Mouse (Mus musculus): Measurements from ENCODE around the gene Scrn1.

Scrn1 gene

GRCm38 (mm10) chr6:54530182-54530581, 36.1 kb downstream of the Scrn1 start:
- DNase-seq (ENCODE audit: low read depth) = no peak

GRCm38 (mm10) chr6:54528666-54529065, 37.6 kb downstream of the Scrn1 start:
- no peak for DNase-seq (ENCODE audit: low read depth)

GRCm38 (mm10) chr6:54518758-54519157, 47.5 kb downstream of the Scrn1 start:
- no peak for DNase-seq (ENCODE audit: low read depth)

DNA sequence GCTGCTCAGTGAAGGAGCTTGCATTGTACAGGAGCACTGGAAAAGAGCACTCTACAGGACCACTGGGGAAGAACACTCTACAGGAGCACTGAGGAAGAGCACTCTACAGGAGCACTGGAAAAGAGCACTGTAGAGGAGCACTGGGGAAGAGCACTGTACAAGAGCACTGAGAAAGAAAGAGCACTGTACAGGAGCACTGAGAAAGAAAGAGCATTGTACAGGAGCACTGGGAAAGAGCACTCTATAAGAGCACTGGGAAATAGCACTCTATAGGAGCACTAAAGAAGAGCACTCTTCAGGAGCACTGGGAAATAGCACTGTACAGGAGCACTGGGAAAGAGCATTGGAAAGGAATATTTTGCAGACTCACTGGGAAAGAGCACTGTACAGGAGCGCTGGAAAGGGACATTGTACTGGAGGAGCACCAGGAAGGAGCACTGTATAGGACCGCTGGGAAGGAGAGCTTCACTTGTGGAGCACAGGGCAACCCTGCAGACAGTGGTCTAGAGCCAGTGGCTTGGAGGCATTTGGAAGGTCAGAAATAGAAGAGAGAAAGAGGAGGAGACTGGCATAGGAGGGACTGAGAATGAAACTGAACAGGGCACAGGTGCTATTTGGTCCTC, 49.7 kb downstream of the Scrn1 start:
- DNase-seq (ENCODE audit: low read depth) = no peak

DNA sequence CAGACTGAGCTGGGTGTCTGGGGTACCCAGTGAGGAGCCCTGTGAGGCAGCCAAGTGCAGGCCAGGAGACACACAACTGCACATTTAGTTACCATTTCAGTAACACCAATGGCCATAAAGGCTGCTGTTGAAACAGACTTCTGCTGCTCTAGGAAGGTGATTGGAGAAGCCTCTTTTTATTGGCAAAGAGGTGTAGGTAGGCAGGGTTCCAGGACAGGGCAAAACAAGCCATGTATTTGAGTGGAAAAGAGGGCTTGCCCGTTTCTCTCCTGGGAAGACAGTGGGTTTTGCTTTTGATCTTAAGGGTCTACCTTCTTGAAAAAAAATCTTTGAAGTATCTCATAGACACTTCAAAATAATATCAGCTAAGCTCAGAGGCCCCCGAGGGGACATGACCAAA, 54.0 kb downstream of the Scrn1 start:
- DNase-seq (ENCODE audit: low read depth) = no peak

GRCm38 (mm10) chr6:54509264-54509663, 57.0 kb downstream of the Scrn1 start:
- no peak for DNase-seq (ENCODE audit: low read depth)

DNA sequence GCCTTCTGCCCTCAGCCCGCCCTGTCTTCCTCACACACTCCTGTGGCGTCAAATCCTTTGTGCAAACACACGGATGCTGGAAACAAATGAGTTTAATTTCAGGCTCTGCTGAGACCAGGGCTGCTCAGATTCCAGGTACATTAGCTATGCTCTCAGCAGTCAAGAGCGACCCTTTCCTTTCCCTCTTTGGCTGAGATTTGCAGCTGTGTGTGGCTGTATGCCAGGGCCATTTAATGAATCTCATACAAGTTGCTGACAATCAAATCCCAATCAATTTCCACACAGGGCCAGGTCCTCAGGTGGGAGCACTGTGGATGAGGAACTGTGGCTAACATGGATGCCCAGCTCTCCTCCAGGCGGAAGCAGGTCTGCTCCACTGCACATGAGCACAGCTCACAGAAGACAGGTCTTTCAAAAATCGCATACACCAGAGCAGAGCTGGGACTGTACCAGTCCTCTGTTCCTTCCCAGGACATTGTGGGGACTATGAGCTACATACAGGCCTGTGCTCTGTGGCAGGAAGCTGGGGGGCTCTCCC, 58.0 kb downstream of the Scrn1 start:
- DNase-seq (ENCODE audit: low read depth) = no peak

DNA sequence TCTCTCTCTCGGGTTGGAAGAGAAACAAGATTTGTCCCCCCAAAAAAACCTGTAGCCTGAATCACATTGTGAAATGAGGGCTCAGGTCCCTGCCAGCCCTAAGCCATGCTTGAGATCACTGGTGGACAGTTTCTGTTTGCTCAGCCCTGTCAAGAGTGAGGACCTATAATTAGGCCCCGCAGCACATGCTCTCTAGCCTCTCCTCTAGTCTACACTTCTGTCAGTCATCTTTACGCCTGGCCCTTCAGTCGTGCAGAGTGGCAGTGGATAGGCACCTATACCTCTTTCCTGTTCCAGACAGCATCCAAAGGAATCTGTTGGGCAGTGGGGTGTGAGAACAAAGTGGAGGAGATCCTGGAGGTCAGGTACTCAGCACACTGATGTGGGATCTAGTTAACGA, 58.5 kb downstream of the Scrn1 start:
- DNase-seq (ENCODE audit: low read depth) = no peak

- DNase-seq (ENCODE audit: low read depth) = peak; percentile 66
Observed at GRCm38 (mm10) chr6:54507002-54507401, 59.3 kb downstream of the Scrn1 start.

DNA sequence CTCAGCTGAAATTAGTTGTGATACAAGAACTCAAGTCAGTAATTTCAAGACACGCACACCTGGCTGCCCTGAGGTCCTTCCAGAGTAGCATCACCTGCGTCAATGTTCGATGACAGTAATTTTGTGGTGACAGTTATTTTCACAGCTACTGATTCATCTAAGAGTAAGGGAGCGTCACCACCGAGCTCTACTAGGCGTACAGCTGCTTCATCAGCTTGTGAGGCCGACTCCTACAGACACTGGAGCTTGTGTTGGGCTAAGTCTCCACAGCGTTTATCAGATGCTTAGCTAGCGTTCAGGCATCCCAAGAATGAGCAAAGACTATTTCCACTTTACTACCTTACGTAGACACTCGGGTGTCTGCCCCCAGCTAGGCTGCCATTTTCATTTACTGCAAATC, 60.0 kb downstream of the Scrn1 start:
- no peak for DNase-seq (ENCODE audit: low read depth)

DNA sequence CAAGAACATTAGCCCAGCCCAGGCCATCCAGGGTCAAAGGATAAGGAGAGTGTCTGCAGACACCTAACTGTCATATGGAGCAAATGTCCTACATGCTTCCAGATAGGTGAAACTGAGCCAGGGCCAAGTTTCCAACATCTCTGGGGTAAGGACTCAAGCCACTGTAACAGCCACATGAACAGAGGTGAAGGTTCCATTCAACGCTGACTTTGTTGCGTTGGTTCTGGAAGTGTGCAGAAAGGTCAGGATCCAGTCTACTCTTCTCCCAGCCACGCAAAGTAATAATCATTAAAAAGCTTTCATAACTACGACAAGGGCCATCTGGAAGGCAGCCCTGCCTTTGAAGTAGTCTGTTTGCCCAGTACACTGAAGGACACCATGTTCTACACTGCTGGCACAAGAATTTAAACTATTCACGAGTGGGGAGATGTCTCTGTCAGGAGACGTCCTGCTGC, 63.6 kb downstream of the Scrn1 start:
- DNase-seq (ENCODE audit: low read depth) = no peak

DNA sequence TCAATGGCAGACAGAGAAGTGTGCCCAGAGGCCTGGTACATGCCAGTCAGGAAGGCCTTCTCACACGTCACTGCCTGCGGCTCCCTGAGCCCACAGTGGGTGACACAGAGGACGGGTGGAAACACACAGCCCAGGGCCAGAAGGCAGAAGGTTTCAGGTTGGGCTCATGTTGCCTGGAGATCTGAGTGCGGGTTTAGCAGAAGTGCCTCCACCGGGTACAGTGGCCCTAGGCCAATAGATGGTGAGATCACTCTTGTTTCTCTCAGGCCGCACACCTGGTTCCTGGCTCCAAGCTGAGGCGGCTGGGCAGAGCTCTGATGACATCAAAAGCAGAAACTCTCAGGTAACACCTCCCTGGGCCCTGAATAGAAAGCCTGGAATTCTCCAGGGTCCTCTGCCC, 70.1 kb downstream of the Scrn1 start:
- DNase-seq (ENCODE audit: low read depth) = no peak

- no peak for DNase-seq (ENCODE audit: low read depth)
Observed at GRCm38 (mm10) chr6:54494612-54495398, 71.5 kb downstream of the Scrn1 start.

GRCm38 (mm10) chr6:54494097-54494496, 72.2 kb downstream of the Scrn1 start:
- no peak for DNase-seq (ENCODE audit: low read depth)

GRCm38 (mm10) chr6:54491074-54491473, 75.2 kb downstream of the Scrn1 start:
- no peak for DNase-seq (ENCODE audit: low read depth)

DNA sequence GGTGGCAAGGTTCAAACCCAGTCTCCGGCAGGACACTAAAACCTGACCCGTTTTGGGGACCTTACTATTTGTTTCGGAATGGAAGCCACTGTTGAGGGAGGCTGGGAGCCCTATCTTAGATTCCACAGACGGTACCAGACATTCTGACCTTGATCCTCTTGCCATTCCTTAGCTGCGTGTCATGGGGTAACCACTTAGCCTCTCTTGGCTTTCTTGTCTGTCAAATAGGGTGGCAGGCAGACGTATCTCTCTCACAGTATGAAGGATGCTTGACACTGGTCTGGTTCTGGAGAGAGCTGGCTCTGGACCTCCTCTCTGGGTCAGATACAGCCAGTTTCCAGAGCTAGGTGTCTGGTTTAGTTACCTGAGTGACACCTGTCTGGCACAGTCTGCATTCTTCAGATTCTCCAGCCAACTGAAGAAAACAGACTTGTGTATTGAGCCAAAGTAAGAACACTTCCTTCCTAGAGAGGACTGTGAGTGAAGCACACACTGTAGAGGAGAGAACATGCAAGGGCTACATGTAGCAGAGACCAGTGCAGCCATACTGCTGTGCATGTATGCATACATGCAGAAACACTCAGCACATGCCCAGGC, 80.2 kb downstream of the Scrn1 start:
- DNase-seq (ENCODE audit: low read depth) = no peak

GRCm38 (mm10) chr6:54485435-54485901, 80.8 kb downstream of the Scrn1 start:
- DNase-seq (ENCODE audit: low read depth) = no peak

DNA sequence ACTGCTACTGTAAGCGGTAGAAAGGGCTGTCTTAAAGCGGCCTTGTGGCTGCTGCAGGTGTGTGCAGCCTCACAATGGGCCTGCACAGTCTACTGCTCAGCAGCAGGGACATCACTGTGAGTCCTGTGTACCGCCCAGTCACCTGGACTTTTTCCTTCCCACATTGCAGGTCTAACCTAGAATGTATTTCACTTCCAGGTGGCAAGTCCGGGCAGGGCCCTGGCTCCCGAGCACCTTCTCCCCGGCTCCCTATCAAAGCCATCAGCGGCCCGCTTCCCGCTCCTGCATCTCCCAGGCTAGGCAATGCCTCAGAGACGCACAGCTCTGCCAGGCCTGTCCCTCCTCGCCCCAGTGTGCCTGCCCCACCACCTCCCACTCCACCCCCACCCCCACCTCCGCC, 81.3 kb downstream of the Scrn1 start:
- no peak for DNase-seq (ENCODE audit: low read depth)

GRCm38 (mm10) chr6:54481390-54482112, 84.7 kb downstream of the Scrn1 start:
- DNase-seq (ENCODE audit: low read depth) = no peak

DNA sequence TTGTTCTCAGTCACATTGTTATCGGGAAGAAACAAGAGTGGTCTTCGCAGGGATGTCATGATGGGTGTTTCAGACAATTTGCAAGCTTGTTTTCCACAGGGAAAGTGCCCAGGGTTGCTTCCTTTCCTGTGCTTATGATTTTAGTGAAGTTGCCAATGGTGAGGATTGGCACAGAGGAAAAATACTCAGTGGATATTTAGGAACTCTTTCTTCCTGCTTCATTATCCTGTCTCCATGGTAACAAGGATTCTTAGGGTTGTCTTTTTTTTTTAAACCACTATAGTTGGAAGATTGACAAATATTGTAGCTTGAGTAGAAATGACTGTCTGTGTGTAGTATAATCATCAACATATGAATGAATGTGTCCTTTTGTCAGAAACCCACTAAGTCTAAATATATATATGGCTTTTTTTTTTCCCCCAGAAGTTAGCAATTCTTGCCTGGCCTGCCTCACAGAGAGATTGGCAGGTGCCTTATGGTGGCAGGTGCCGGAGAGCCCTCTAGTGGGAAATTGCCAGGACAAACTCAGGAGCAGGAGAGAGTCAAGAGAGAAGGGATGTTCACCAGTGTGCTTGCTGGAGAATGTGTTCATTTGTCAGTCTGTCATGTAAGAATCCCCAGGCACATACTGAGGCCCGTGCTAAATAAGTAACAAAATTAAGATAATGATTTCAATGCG, 87.5 kb downstream of the Scrn1 start:
- DNase-seq (ENCODE audit: low read depth) = peak; percentile 9

GRCm38 (mm10) chr6:54475926-54476667, 90.2 kb downstream of the Scrn1 start:
- DNase-seq (ENCODE audit: low read depth) = no peak
